Mouse (Mus musculus): ENCODE results near the gene Tmod3. TPM values are rescaled to one million over a fixed set of nuclear protein-coding genes. Genes with fewer than 3 reads are reported as not detected.

Gene Tmod3
- polyA plus RNA-seq, 1 experiment, result 0.65 TPM

- no peaks in the 10 kb centered on the region for H3K36me3 ChIP-seq (ENCODE audit: control insufficient read depth)
- H3K4me1 ChIP-seq (ENCODE audit: control insufficient read depth), result no peaks in the 10 kb centered on the region
- no peaks in the 10 kb centered on the region; the same call in 1 of the 2 replicates for H3K9me3 ChIP-seq (ENCODE audit: control insufficient read depth, low read length)
- TF ChIP-seq GATA1 (IDR thresholded peaks at IDR 0.05; ENCODE audit: low read length) (no peak), TAL1 (IDR thresholded peaks at IDR 0.05; ENCODE audit: low read length) (no peak)
- H3K4me3 ChIP-seq (replicated peaks), result no peak overlapping the region
- no peaks in the 10 kb centered on the region for H3K27me3 ChIP-seq (ENCODE audit: control insufficient read depth)
Measured at GRCm38 (mm10) chr9:75589850-75590790, 30.7 kb upstream of the Tmod3 start.

- Histone ChIP-seq H3K9me3 (ENCODE audit: control insufficient read depth, low read length) (no peaks in the 10 kb centered on the region), H3K4me1 (ENCODE audit: control insufficient read depth) (no peaks in the 10 kb centered on the region), H3K4me3 (replicated peaks) (no peak overlapping the region), H3K36me3 (ENCODE audit: control insufficient read depth) (no peaks in the 10 kb centered on the region), H3K27me3 (ENCODE audit: control insufficient read depth) (no peaks in the 10 kb centered on the region)
- TF ChIP-seq TAL1 (IDR thresholded peaks at IDR 0.05; ENCODE audit: low read length), result no peak
- TF ChIP-seq GATA1 (IDR thresholded peaks at IDR 0.05; ENCODE audit: low read length), result no peak
Measured at GRCm38 (mm10) chr9:75581694-75582350, 22.4 kb upstream of the Tmod3 start.

- Histone ChIP-seq H3K4me1 (ENCODE audit: control insufficient read depth) (no peaks in the 10 kb centered on the region), H3K27me3 (ENCODE audit: control insufficient read depth) (no peaks in the 10 kb centered on the region), H3K36me3 (ENCODE audit: control insufficient read depth) (no peaks in the 10 kb centered on the region), H3K4me3 (replicated peaks) (no peak overlapping the region), H3K9me3 (ENCODE audit: control insufficient read depth, low read length) (no peaks in the 10 kb centered on the region)
- TF ChIP-seq TAL1 (IDR thresholded peaks at IDR 0.05; ENCODE audit: low read length), result no peak
- no peak for TF ChIP-seq GATA1 (IDR thresholded peaks at IDR 0.05; ENCODE audit: low read length)
Measured at GRCm38 (mm10) chr9:75579321-75579720, 19.9 kb upstream of the Tmod3 start.

GRCm38 (mm10) chr9:75571036-75571942 is 11.8 kb upstream of the Tmod3 start:
- Histone ChIP-seq H3K4me3 (replicated peaks) (no peak overlapping the region), H3K36me3 (ENCODE audit: control insufficient read depth) (no peaks in the 10 kb centered on the region), H3K9me3 (ENCODE audit: control insufficient read depth, low read length) (no peaks in the 10 kb centered on the region), H3K4me1 (ENCODE audit: control insufficient read depth) (no peaks in the 10 kb centered on the region), H3K27me3 (ENCODE audit: control insufficient read depth) (peaks cover 11% of the 10 kb centered on the region)
- no peak for TF ChIP-seq TAL1 (IDR thresholded peaks at IDR 0.05; ENCODE audit: low read length)
- TF ChIP-seq GATA1 (IDR thresholded peaks at IDR 0.05; ENCODE audit: low read length), result no peak

- no peaks in the 10 kb centered on the region for H3K9me3 ChIP-seq (ENCODE audit: control insufficient read depth, low read length)
- H3K4me1 ChIP-seq (ENCODE audit: control insufficient read depth), result peaks cover 12% of the 10 kb centered on the region
- no peaks in the 10 kb centered on the region for H3K36me3 ChIP-seq (ENCODE audit: control insufficient read depth)
- no peak for TF ChIP-seq GATA1 (IDR thresholded peaks at IDR 0.05; ENCODE audit: low read length)
- TF ChIP-seq TAL1 (IDR thresholded peaks at IDR 0.05; ENCODE audit: low read length), result no peak
- no peak overlapping the region for H3K4me3 ChIP-seq (replicated peaks)
- peaks cover 11% of the 10 kb centered on the region for H3K27me3 ChIP-seq (ENCODE audit: control insufficient read depth)
Measured at GRCm38 (mm10) chr9:75568399-75568798, 8.9 kb upstream of the Tmod3 start.

GRCm38 (mm10) chr9:75564892-75565291 is 5.4 kb upstream of the Tmod3 start:
- H3K36me3 ChIP-seq (ENCODE audit: control insufficient read depth), result no peaks in the 10 kb centered on the region
- TF ChIP-seq TAL1 (IDR thresholded peaks at IDR 0.05; ENCODE audit: low read length) (no peak), GATA1 (IDR thresholded peaks at IDR 0.05; ENCODE audit: low read length) (no peak)
- peaks cover 17% of the 10 kb centered on the region for H3K27me3 ChIP-seq (ENCODE audit: control insufficient read depth)
- peaks cover 32% of the 10 kb centered on the region for H3K4me1 ChIP-seq (ENCODE audit: control insufficient read depth)
- no peak overlapping the region for H3K4me3 ChIP-seq (replicated peaks)
- H3K9me3 ChIP-seq (ENCODE audit: control insufficient read depth, low read length), result no peaks in the 10 kb centered on the region

GRCm38 (mm10) chr9:75563622-75564021 is 4.2 kb upstream of the Tmod3 start:
- TF ChIP-seq GATA1 (IDR thresholded peaks at IDR 0.05; ENCODE audit: low read length) (peak; percentile 22; the same call in 1 of the 2 replicates), TAL1 (IDR thresholded peaks at IDR 0.05; ENCODE audit: low read length) (peak; percentile 42; the same call in 2 of the 3 replicates)
- Histone ChIP-seq H3K4me1 (ENCODE audit: control insufficient read depth) (peaks cover 45% of the 10 kb centered on the region), H3K27me3 (ENCODE audit: control insufficient read depth) (peaks cover 12% of the 10 kb centered on the region), H3K4me3 (replicated peaks) (peak overlapping the region; percentile 40), H3K36me3 (ENCODE audit: control insufficient read depth) (no peaks in the 10 kb centered on the region), H3K9me3 (ENCODE audit: control insufficient read depth, low read length) (no peaks in the 10 kb centered on the region)

GRCm38 (mm10) chr9:75563176-75563575 is 3.7 kb upstream of the Tmod3 start:
- Histone ChIP-seq H3K36me3 (ENCODE audit: control insufficient read depth) (no peaks in the 10 kb centered on the region), H3K27me3 (ENCODE audit: control insufficient read depth) (peaks cover 10% of the 10 kb centered on the region), H3K4me3 (replicated peaks) (peak overlapping the region; percentile 40), H3K9me3 (ENCODE audit: control insufficient read depth, low read length) (no peaks in the 10 kb centered on the region), H3K4me1 (ENCODE audit: control insufficient read depth) (peaks cover 49% of the 10 kb centered on the region)
- TF ChIP-seq TAL1 (IDR thresholded peaks at IDR 0.05; ENCODE audit: low read length), result no peak
- no peak for TF ChIP-seq GATA1 (IDR thresholded peaks at IDR 0.05; ENCODE audit: low read length)
